Mouse (Mus musculus) embryonic facial prominence, embryonic 10.5 days (tissue): Measurements from ENCODE around the gene Clock. TPM values are rescaled to one million over a fixed set of nuclear protein-coding genes. Genes with fewer than 3 reads are reported as not detected.

Experiments
- DNase-seq: peaks from one replicate; pipeline ENCODE4 v3.0.0-alpha.2; 2017; ENCODE audit warnings: low spot score
- H3K27ac ChIP-seq: fragments of 300-500 bp; sonication (generic); replicated peaks from 2 replicates; pipeline ENCODE4 v1.5.1; 2016; ENCODE audit warnings: mild to moderate bottlenecking
- H3K27me3 ChIP-seq: fragments of 300-500 bp; sonication (generic); replicated peaks from 2 replicates; pipeline ENCODE4 v1.6.1; 2016; ENCODE audit warnings: low read depth, mild to moderate bottlenecking; ENCODE audit not compliant: poor library complexity, severe bottlenecking
- H3K36me3 ChIP-seq: fragments of 300-500 bp; sonication (generic); replicated peaks from 2 replicates; pipeline ENCODE4 v1.6.1; 2016; ENCODE audit warnings: mild to moderate bottlenecking, moderate library complexity
- H3K4me1 ChIP-seq: fragments of 300-500 bp; sonication (generic); 2 replicates; pipeline ENCODE4 v1.6.1; 2016
- H3K4me3 ChIP-seq: fragments of 300-500 bp; sonication (generic); 2 replicates; pipeline ENCODE4 v1.5.1; 2016; ENCODE audit warnings: mild to moderate bottlenecking, moderate library complexity
- H3K9me3 ChIP-seq: fragments of 300-500 bp; sonication (generic); 2 replicates; pipeline ENCODE4 v1.6.1; 2016; ENCODE audit warnings: mild to moderate bottlenecking
- WGBS: fragments of 180-500 bp; shearing (Covaris S2); methylation state at CpG from one replicate; pipeline ENCODE4 v1.1.7; 2016; 5-methylcytosine and 5-hydroxymethylcytosine counted together
- polyA plus RNA-seq: library from polyadenylated mRNA; unstranded; fragments of >200 nt; fragmentation: Nextera tagmentation; extraction: Ambion mirVana; gene quantifications from 2 replicates; pipeline ENCODE4 v1.2.1, GENCODE M21; 2016

Clock gene
- polyA plus RNA-seq: 10.5 and 11.5 TPM in 2 replicates

GRCm38 (mm10) chr5:76304452-76305341 lies at the start of gene Clock:
TSS of gene Clock (minus strand) at chr5:76304792.
- H3K36me3 ChIP-seq: no peaks in the 10 kb centered on the region
- H3K9me3 ChIP-seq: no peaks in the 10 kb centered on the region
- H3K27ac ChIP-seq: peak within 1 kb of the TSS; percentile 98
- peaks cover 19% of the 10 kb centered on the region for H3K4me1 ChIP-seq
- WGBS: under 1% methylated on average over 104 of the region's 104 CpGs
- no peaks in the 10 kb centered on the region for H3K27me3 ChIP-seq
- DNase-seq: peak; percentile 92
- peak within 1 kb of the TSS; percentile 99 for H3K4me3 ChIP-seq

- Histone ChIP-seq H3K4me1 (no peaks in the 10 kb centered on the region), H3K27me3 (no peaks in the 10 kb centered on the region), H3K36me3 (no peaks in the 10 kb centered on the region), H3K4me3 (no peak overlapping the region), H3K9me3 (no peaks in the 10 kb centered on the region), H3K27ac (no peak overlapping the region)
- 63% methylated on average over 7 of the region's 7 CpGs for WGBS
- DNase-seq: no peak
These were observed 47.5 kb upstream of the Clock start for GRCm38 (mm10) chr5:76351953-76352611.

- 84% methylated on average over 5 of the region's 5 CpGs for WGBS
- no peak overlapping the region for H3K27ac ChIP-seq
- no peaks in the 10 kb centered on the region for H3K9me3 ChIP-seq
- no peak overlapping the region for H3K4me3 ChIP-seq
- DNase-seq: no peak
- no peaks in the 10 kb centered on the region for H3K36me3 ChIP-seq
- H3K4me1 ChIP-seq: no peaks in the 10 kb centered on the region
- H3K27me3 ChIP-seq: no peaks in the 10 kb centered on the region
These were observed 46.9 kb upstream of the Clock start for GRCm38 (mm10) chr5:76351537-76351936.

GRCm38 (mm10) chr5:76346137-76346536 lies 41.5 kb upstream of the Clock start:
- no peak for DNase-seq
- Histone ChIP-seq H3K4me3 (no peak overlapping the region), H3K36me3 (no peaks in the 10 kb centered on the region), H3K27ac (no peak overlapping the region), H3K27me3 (no peaks in the 10 kb centered on the region), H3K4me1 (no peaks in the 10 kb centered on the region), H3K9me3 (no peaks in the 10 kb centered on the region)
- WGBS: 65% methylated on average over 2 of the region's 2 CpGs

- Histone ChIP-seq H3K27me3 (no peaks in the 10 kb centered on the region), H3K9me3 (no peaks in the 10 kb centered on the region), H3K4me1 (no peaks in the 10 kb centered on the region), H3K4me3 (no peak overlapping the region), H3K27ac (no peak overlapping the region), H3K36me3 (no peaks in the 10 kb centered on the region)
- 88% methylated on average over 2 of the region's 2 CpGs for WGBS
- DNase-seq: no peak
These were observed 36.3 kb upstream of the Clock start for GRCm38 (mm10) chr5:76340931-76341330.

GRCm38 (mm10) chr5:76337100-76337499 lies 32.5 kb upstream of the Clock start:
- 90% methylated on average over 8 of the region's 8 CpGs for WGBS
- no peak overlapping the region for H3K27ac ChIP-seq
- DNase-seq: no peak
- H3K4me3 ChIP-seq: no peak overlapping the region
- no peaks in the 10 kb centered on the region for H3K27me3 ChIP-seq
- no peaks in the 10 kb centered on the region for H3K9me3 ChIP-seq
- H3K36me3 ChIP-seq: no peaks in the 10 kb centered on the region
- H3K4me1 ChIP-seq: no peaks in the 10 kb centered on the region

GRCm38 (mm10) chr5:76333833-76334232 lies 29.2 kb upstream of the Clock start:
- no peaks in the 10 kb centered on the region for H3K36me3 ChIP-seq
- no peaks in the 10 kb centered on the region for H3K9me3 ChIP-seq
- no peak for DNase-seq
- H3K4me1 ChIP-seq: no peaks in the 10 kb centered on the region
- H3K27me3 ChIP-seq: no peaks in the 10 kb centered on the region
- H3K27ac ChIP-seq: no peak overlapping the region
- WGBS: 82% methylated on average over 4 of the region's 4 CpGs
- H3K4me3 ChIP-seq: no peak overlapping the region

GRCm38 (mm10) chr5:76330953-76331352 lies 26.4 kb upstream of the Clock start, which contains the start of gene Pdcl2:
TSS of gene Pdcl2 (minus strand) at chr5:76331156.
- H3K27ac ChIP-seq: no peak within 1 kb of the TSS
- WGBS: 87% methylated on average over 7 of the region's 7 CpGs
- H3K4me3 ChIP-seq: no peak within 1 kb of the TSS
- H3K36me3 ChIP-seq: no peaks in the 10 kb centered on the region
- H3K9me3 ChIP-seq: no peaks in the 10 kb centered on the region
- no peak for DNase-seq
- H3K27me3 ChIP-seq: no peaks in the 10 kb centered on the region
- H3K4me1 ChIP-seq: no peaks in the 10 kb centered on the region

GRCm38 (mm10) chr5:76327296-76327695 lies 22.7 kb upstream of the Clock start:
- Histone ChIP-seq H3K4me3 (no peak overlapping the region), H3K4me1 (peaks cover 15% of the 10 kb centered on the region), H3K27ac (no peak overlapping the region), H3K9me3 (no peaks in the 10 kb centered on the region), H3K36me3 (no peaks in the 10 kb centered on the region), H3K27me3 (0 out of 2 replicates have a peak, but pooled peaks cover 5% of the 10 kb centered on the region)
- DNase-seq: no peak
- 61% methylated on average over 2 of the region's 2 CpGs for WGBS

- 92% methylated on average over 4 of the region's 4 CpGs for WGBS
- H3K9me3 ChIP-seq: no peaks in the 10 kb centered on the region
- H3K27ac ChIP-seq: no peak overlapping the region
- peaks cover 27% of the 10 kb centered on the region for H3K4me1 ChIP-seq
- H3K27me3 ChIP-seq: 0 out of 2 replicates have a peak, but pooled peaks cover 5% of the 10 kb centered on the region
- DNase-seq: no peak
- no peaks in the 10 kb centered on the region for H3K36me3 ChIP-seq
- H3K4me3 ChIP-seq: no peak overlapping the region
These were observed 20.5 kb upstream of the Clock start for GRCm38 (mm10) chr5:76325113-76325512.

- H3K4me1 ChIP-seq: peaks cover 27% of the 10 kb centered on the region
- H3K27me3 ChIP-seq: 0 out of 2 replicates have a peak, but pooled peaks cover 5% of the 10 kb centered on the region
- DNase-seq: no peak
- WGBS: 37% methylated on average over 11 of the region's 11 CpGs
- no peak overlapping the region for H3K4me3 ChIP-seq
- no peak overlapping the region for H3K27ac ChIP-seq
- H3K9me3 ChIP-seq: no peaks in the 10 kb centered on the region
- H3K36me3 ChIP-seq: no peaks in the 10 kb centered on the region
These were observed 16.9 kb upstream of the Clock start for GRCm38 (mm10) chr5:76321249-76322196.

GRCm38 (mm10) chr5:76308206-76308605 lies 3.6 kb upstream of the Clock start:
- Histone ChIP-seq H3K9me3 (no peaks in the 10 kb centered on the region), H3K4me1 (peaks cover 14% of the 10 kb centered on the region), H3K4me3 (no peak overlapping the region), H3K36me3 (no peaks in the 10 kb centered on the region), H3K27ac (no peak overlapping the region), H3K27me3 (no peaks in the 10 kb centered on the region)
- no peak for DNase-seq
- WGBS: 72% methylated on average over 2 of the region's 2 CpGs
